Mouse (Mus musculus) intestine, postnatal 0 days (tissue): Measurements from ENCODE around the gene Itgb6. TPM values are rescaled to one million over a fixed set of nuclear protein-coding genes. Genes with fewer than 3 reads are reported as not detected.

Experiments
- ATAC-seq: fragments of 200-750 bp; cut with Nextera tagmentation; 2 replicates; pipeline ENCODE4 v1.8.0; 2017; ENCODE audit warnings: mild to moderate bottlenecking, moderate TSS enrichment, moderate library complexity
- H3K27ac ChIP-seq: fragments of 300-500 bp; sonication (generic); 2 replicates; pipeline ENCODE4 v1.5.1; 2014; ENCODE audit warnings: mild to moderate bottlenecking, low read depth, low read length, moderate library complexity
- H3K27me3 ChIP-seq: fragments of 300-500 bp; sonication (generic); replicated peaks from 2 replicates; pipeline ENCODE4 v1.6.1; 2014; ENCODE audit warnings: low read length, mixed read lengths; ENCODE audit not compliant: control insufficient read depth, insufficient read depth
- H3K36me3 ChIP-seq: fragments of 300-500 bp; sonication (generic); 2 replicates; pipeline ENCODE4 v1.6.1; 2014; ENCODE audit warnings: mild to moderate bottlenecking, moderate library complexity; ENCODE audit not compliant: control insufficient read depth, insufficient read depth
- H3K4me1 ChIP-seq: fragments of 300-500 bp; sonication (generic); replicated peaks from 2 replicates; pipeline ENCODE4 v1.6.1; 2014; ENCODE audit warnings: antibody characterized with exemption, low read length, mixed read lengths; ENCODE audit not compliant: control insufficient read depth, insufficient read depth
- H3K4me2 ChIP-seq: fragments of 300-500 bp; sonication (generic); replicated peaks from 2 replicates; pipeline ENCODE4 v1.6.1; 2014; ENCODE audit warnings: low read depth, mild to moderate bottlenecking, moderate library complexity
- H3K4me3 ChIP-seq: fragments of 300-500 bp; sonication (generic); 2 replicates; pipeline ENCODE4 v1.5.1; 2014; ENCODE audit warnings: low read depth, low read length
- H3K9ac ChIP-seq: fragments of 300-500 bp; sonication (generic); 2 replicates; pipeline ENCODE4 v1.6.1; 2014; ENCODE audit warnings: mild to moderate bottlenecking, low read depth, low read length
- H3K9me3 ChIP-seq: fragments of 300-500 bp; sonication (generic); 2 replicates; pipeline ENCODE4 v1.6.1; 2016; ENCODE audit warnings: mixed run types; ENCODE audit not compliant: control insufficient read depth
- CTCF ChIP-seq: sonication (generic); IDR thresholded peaks from 2 replicates; pipeline ENCODE4 v1.5.1; 2016; ENCODE audit warnings: low read depth, mild to moderate bottlenecking, control low read depth, antibody characterized with exemption, moderate library complexity
- WGBS: fragments of 180-500 bp; shearing (Covaris S2); extraction: QIAGEN DNeasy Blood & Tissue Kit; methylation state at CpG from one replicate; pipeline ENCODE4 v1.1.7; 2014; 5-methylcytosine and 5-hydroxymethylcytosine counted together
- polyA plus RNA-seq: library from polyadenylated mRNA; unstranded; fragments of >200 nt; fragmentation: Nextera tagmentation; extraction: Ambion mirVana; gene quantifications from 2 replicates; pipeline ENCODE4 v1.2.1, GENCODE M21; 2015

Gene Itgb6
- polyA plus RNA-seq, 1 experiment from 2014 or later = 10.8 TPM

GRCm38 (mm10) chr2:60627952-60628351 lies 94.5 kb downstream of the Itgb6 start:
- no peaks in the 10 kb centered on the region for H3K4me1 ChIP-seq
- no peaks in the 10 kb centered on the region for H3K27me3 ChIP-seq
- H3K4me3 ChIP-seq = no peak overlapping the region
- TF ChIP-seq CTCF = no peak
- no peak overlapping the region for H3K27ac ChIP-seq
- ATAC-seq = no peak
- H3K36me3 ChIP-seq = peaks cover 7% of the 10 kb centered on the region; the same call in 1 of the 2 replicates
- H3K4me2 ChIP-seq = no peak overlapping the region
- WGBS = 83% methylated on average over 4 of the region's 4 CpGs
- no peak overlapping the region for H3K9ac ChIP-seq
- no peaks in the 10 kb centered on the region for H3K9me3 ChIP-seq

- 74% methylated on average over 10 of the region's 10 CpGs for WGBS
- H3K27me3 ChIP-seq = no peaks in the 10 kb centered on the region
- TF ChIP-seq CTCF = no peak
These were observed 94.9 kb downstream of the Itgb6 start for GRCm38 (mm10) chr2:60627515-60627914.

DNA sequence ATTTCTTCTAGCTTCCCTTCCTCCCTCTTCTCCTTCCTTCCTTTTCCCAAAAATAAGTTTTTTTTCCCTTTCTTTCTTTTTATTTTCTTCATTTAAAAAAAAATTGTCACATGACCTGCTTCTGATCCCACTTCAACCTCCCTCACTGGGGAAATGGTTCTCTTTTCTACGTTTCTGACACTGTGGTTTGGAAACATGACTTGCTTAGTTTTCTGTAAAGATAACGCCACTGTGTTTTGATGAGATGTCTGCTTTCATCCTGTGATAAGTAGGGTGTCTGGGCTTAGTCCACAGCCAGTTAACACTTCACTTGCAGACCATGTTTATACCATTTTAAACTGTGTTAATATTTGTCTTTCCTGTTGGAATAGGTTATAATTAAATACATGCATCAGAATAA lies 96.7 kb downstream of the Itgb6 start:
- no peaks in the 10 kb centered on the region for H3K27me3 ChIP-seq
- WGBS = 47% methylated on average over 2 of the region's 2 CpGs
- no peaks in the 10 kb centered on the region for H3K4me1 ChIP-seq
- H3K9ac ChIP-seq = no peak overlapping the region
- no peak for TF ChIP-seq CTCF
- H3K9me3 ChIP-seq = no peaks in the 10 kb centered on the region
- H3K4me3 ChIP-seq = no peak overlapping the region
- H3K36me3 ChIP-seq = peaks cover 4% of the 10 kb centered on the region; the same call in 1 of the 2 replicates
- no peak overlapping the region for H3K4me2 ChIP-seq
- no peak overlapping the region for H3K27ac ChIP-seq
- ATAC-seq = no peak

More at GRCm38 (mm10) chr2:60627515-60627914, 94.9 kb downstream of the Itgb6 start:
- peaks cover 6% of the 10 kb centered on the region; the same call in 1 of the 2 replicates for H3K36me3 ChIP-seq
- H3K4me2 ChIP-seq = no peak overlapping the region
- H3K9ac ChIP-seq = no peak overlapping the region
- no peaks in the 10 kb centered on the region for H3K4me1 ChIP-seq
- ATAC-seq = no peak
- H3K9me3 ChIP-seq = no peaks in the 10 kb centered on the region
- H3K27ac ChIP-seq = no peak overlapping the region
- no peak overlapping the region for H3K4me3 ChIP-seq

DNA sequence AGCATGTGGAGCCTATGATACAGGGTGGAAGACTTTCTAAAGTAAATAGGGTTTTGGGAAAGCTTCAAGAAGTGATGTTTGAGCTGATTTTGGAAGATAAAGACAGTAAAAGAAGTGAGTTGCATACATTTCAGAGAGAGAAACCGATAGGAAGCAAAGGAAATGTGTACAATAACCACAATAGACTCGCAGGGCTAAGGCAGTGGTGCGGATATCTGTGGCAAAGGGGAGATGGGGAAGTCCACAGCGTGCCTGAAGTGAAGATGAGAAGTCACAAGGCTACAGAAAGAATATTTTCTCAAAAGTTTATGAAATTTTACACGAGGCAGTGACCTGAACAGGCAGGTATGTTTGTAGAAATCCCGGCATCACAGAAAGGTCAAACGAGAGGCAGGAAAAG lies 100.3 kb downstream of the Itgb6 start:
- H3K4me2 ChIP-seq = no peak overlapping the region
- peaks cover 12% of the 10 kb centered on the region; the same call in 1 of the 2 replicates for H3K36me3 ChIP-seq
- no peaks in the 10 kb centered on the region for H3K4me1 ChIP-seq
- no peak for ATAC-seq
- no peak overlapping the region for H3K9ac ChIP-seq
- H3K27me3 ChIP-seq = no peaks in the 10 kb centered on the region
- no peaks in the 10 kb centered on the region for H3K9me3 ChIP-seq
- no peak overlapping the region for H3K27ac ChIP-seq
- 80% methylated on average over 7 of the region's 7 CpGs for WGBS
- no peak overlapping the region for H3K4me3 ChIP-seq
- no peak for TF ChIP-seq CTCF

GRCm38 (mm10) chr2:60614758-60615157 lies 107.7 kb downstream of the Itgb6 start:
- ATAC-seq = no peak
- no peaks in the 10 kb centered on the region for H3K9me3 ChIP-seq
- WGBS = 94% methylated on average over 7 of the region's 7 CpGs

DNA sequence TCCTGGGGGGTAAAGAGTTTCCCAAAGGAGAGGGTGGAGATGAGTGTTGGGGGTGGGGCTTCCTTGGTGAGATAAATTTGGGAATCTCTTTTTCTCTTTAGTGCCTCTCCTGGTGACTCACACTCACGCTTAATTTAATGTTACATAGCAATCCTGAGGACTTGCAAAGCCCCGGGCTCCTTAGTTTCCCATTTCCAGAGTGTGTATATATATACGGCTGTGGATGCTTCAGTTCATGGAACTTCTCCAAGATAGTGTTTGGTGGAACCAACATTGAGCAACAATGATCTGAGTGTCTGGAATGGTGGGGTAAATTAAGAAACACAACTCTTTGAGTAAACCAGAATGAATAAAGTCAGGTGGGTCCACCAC lies 108.6 kb downstream of the Itgb6 start:
- Histone ChIP-seq H3K27ac (no peak overlapping the region), H3K4me2 (no peak overlapping the region), H3K9me3 (no peaks in the 10 kb centered on the region), H3K4me3 (no peak overlapping the region), H3K36me3 (peaks cover 24% of the 10 kb centered on the region), H3K9ac (no peak overlapping the region), H3K4me1 (no peaks in the 10 kb centered on the region), H3K27me3 (no peaks in the 10 kb centered on the region)
- 48% methylated on average over 3 of the region's 3 CpGs for WGBS
- no peak for ATAC-seq
- no peak for TF ChIP-seq CTCF

More at GRCm38 (mm10) chr2:60614758-60615157, 107.7 kb downstream of the Itgb6 start:
- no peak overlapping the region for H3K27ac ChIP-seq
- no peak overlapping the region for H3K9ac ChIP-seq
- H3K4me3 ChIP-seq = no peak overlapping the region
- H3K4me2 ChIP-seq = no peak overlapping the region
- no peak for TF ChIP-seq CTCF
- H3K4me1 ChIP-seq = no peaks in the 10 kb centered on the region
- H3K27me3 ChIP-seq = no peaks in the 10 kb centered on the region
- H3K36me3 ChIP-seq = peaks cover 25% of the 10 kb centered on the region
